Mouse (Mus musculus) testis, adult 2 months (tissue): ENCODE results near the gene Slc52a3. TPM values are rescaled to one million over a fixed set of nuclear protein-coding genes. Genes with fewer than 3 reads are reported as not detected.

ENCODE experiments used
- H3K27ac ChIP-seq: fragments of 200-500 bp; 2 replicates; pipeline ENCODE4 v1.5.1; 2012; ENCODE audit warnings: low read depth, low read length; ENCODE audit not compliant: control insufficient read depth, insufficient read depth
- H3K27me3 ChIP-seq: fragments of 200-500 bp; 2 replicates; pipeline ENCODE4 v1.6.1; 2012; ENCODE audit warnings: mild to moderate bottlenecking, low read length, moderate library complexity; ENCODE audit not compliant: control insufficient read depth, insufficient read depth
- H3K36me3 ChIP-seq: fragments of 200-500 bp; 2 replicates; pipeline ENCODE4 v1.6.1; 2012; ENCODE audit warnings: mild to moderate bottlenecking, low read length; ENCODE audit not compliant: control insufficient read depth, insufficient read depth
- H3K4me1 ChIP-seq: fragments of 200-500 bp; 2 replicates; pipeline ENCODE4 v1.6.1; 2012; ENCODE audit warnings: low read length; ENCODE audit not compliant: control insufficient read depth, insufficient read depth
- H3K4me3 ChIP-seq: fragments of 200-500 bp; 2 replicates; pipeline ENCODE4 v1.5.1; 2012; ENCODE audit warnings: low read depth, mild to moderate bottlenecking, low read length, moderate library complexity, mixed read lengths; ENCODE audit not compliant: control insufficient read depth
- CTCF ChIP-seq: fragments of 200-500 bp; IDR thresholded peaks from 2 replicates; pipeline ENCODE4 v1.5.1; 2012; ENCODE audit warnings: low read depth, mild to moderate bottlenecking, inconsistent platforms, low read length, moderate library complexity; ENCODE audit not compliant: control insufficient read depth, insufficient read depth, insufficient replicate concordance
- POLR2A ChIP-seq: fragments of 200-500 bp; IDR thresholded peaks from 2 replicates; pipeline ENCODE4 v1.6.1; 2012; ENCODE audit warnings: low read depth, mild to moderate bottlenecking, inconsistent platforms, low read length, moderate library complexity; ENCODE audit not compliant: control insufficient read depth
- polyA plus RNA-seq: library from polyadenylated mRNA; depleted of rRNA; stranded (reverse); fragments of >200 nt; gene quantifications from 2 replicates; pipeline ENCODE4 v1.2.3, GENCODE M21; 2012

Slc52a3 gene
- polyA plus RNA-seq, 1 experiment, result 52.4 TPM

- TF ChIP-seq CTCF (no peak), POLR2A (no peak)
- H3K27me3 ChIP-seq, result no peaks in the 10 kb centered on the region
- H3K27ac ChIP-seq, result no peak overlapping the region
- no peak overlapping the region for H3K4me3 ChIP-seq
- peaks cover 15% of the 10 kb centered on the region for H3K4me1 ChIP-seq
- H3K36me3 ChIP-seq, result no peaks in the 10 kb centered on the region
Observed at GRCm38 (mm10) chr2:151982476-151982875, 13.8 kb upstream of the Slc52a3 start.

GRCm38 (mm10) chr2:151984019-151984418 is 12.3 kb upstream of the Slc52a3 start:
- Histone ChIP-seq H3K36me3 (no peaks in the 10 kb centered on the region), H3K27me3 (no peaks in the 10 kb centered on the region), H3K4me1 (peaks cover 15% of the 10 kb centered on the region), H3K27ac (no peak overlapping the region), H3K4me3 (no peak overlapping the region)
- TF ChIP-seq POLR2A, result no peak
- no peak for TF ChIP-seq CTCF

- TF ChIP-seq POLR2A (no peak), CTCF (no peak)
- 0 out of 2 replicates have a peak overlapping the region, but pooled peaks have one; percentile 29 for H3K27ac ChIP-seq
- H3K36me3 ChIP-seq, result no peaks in the 10 kb centered on the region
- H3K27me3 ChIP-seq, result no peaks in the 10 kb centered on the region
- H3K4me1 ChIP-seq, result peaks cover 6% of the 10 kb centered on the region; the same call in 1 of the 2 replicates
- no peak overlapping the region for H3K4me3 ChIP-seq
Observed at GRCm38 (mm10) chr2:151985426-151986172, 10.7 kb upstream of the Slc52a3 start.

GRCm38 (mm10) chr2:151986958-151987357 is 9.4 kb upstream of the Slc52a3 start:
- H3K4me3 ChIP-seq, result no peak overlapping the region
- no peaks in the 10 kb centered on the region for H3K27me3 ChIP-seq
- TF ChIP-seq CTCF (no peak), POLR2A (no peak)

GRCm38 (mm10) chr2:151988978-151989377 is 7.3 kb upstream of the Slc52a3 start:
- no peak overlapping the region for H3K27ac ChIP-seq
- no peak overlapping the region for H3K4me3 ChIP-seq
- H3K27me3 ChIP-seq, result no peaks in the 10 kb centered on the region
- no peaks in the 10 kb centered on the region for H3K36me3 ChIP-seq
- TF ChIP-seq POLR2A (no peak), CTCF (no peak)
- H3K4me1 ChIP-seq, result peaks cover 2% of the 10 kb centered on the region; the same call in 1 of the 2 replicates

More at GRCm38 (mm10) chr2:151986958-151987357, 9.4 kb upstream of the Slc52a3 start:
- peaks cover 2% of the 10 kb centered on the region; the same call in 1 of the 2 replicates for H3K4me1 ChIP-seq
- no peaks in the 10 kb centered on the region for H3K36me3 ChIP-seq
- peak overlapping the region; percentile 32; the same call in 1 of the 2 replicates for H3K27ac ChIP-seq

- Histone ChIP-seq H3K27me3 (no peaks in the 10 kb centered on the region), H3K27ac (no peak overlapping the region), H3K4me3 (no peak overlapping the region), H3K36me3 (no peaks in the 10 kb centered on the region), H3K4me1 (peaks cover 7% of the 10 kb centered on the region)
- TF ChIP-seq CTCF, result no peak
- TF ChIP-seq POLR2A, result no peak
Observed at GRCm38 (mm10) chr2:151990985-151991394, 5.3 kb upstream of the Slc52a3 start.

GRCm38 (mm10) chr2:151991446-151991845 is 4.9 kb upstream of the Slc52a3 start:
- TF ChIP-seq POLR2A (no peak), CTCF (no peak)
- Histone ChIP-seq H3K4me1 (peaks cover 9% of the 10 kb centered on the region), H3K27ac (no peak overlapping the region), H3K4me3 (no peak overlapping the region), H3K27me3 (no peaks in the 10 kb centered on the region), H3K36me3 (no peaks in the 10 kb centered on the region)
